Mouse (Mus musculus) gastrocnemius, adult 2 months (tissue): ENCODE measurements around the gene Nup133. TPM values are rescaled to one million over a fixed set of nuclear protein-coding genes. Genes with fewer than 3 reads are reported as not detected.

Source experiments
- DNase-seq: peaks from one replicate; pipeline ENCODE4 v3.0.0; 2022
- H3K27ac ChIP-seq: fragments of 200-600 bp; 2 replicates; pipeline ENCODE4 v1.8.1; 2022; ENCODE audit warnings: mild to moderate bottlenecking
- H3K4me3 ChIP-seq: fragments of 200-600 bp; 2 replicates; pipeline ENCODE4 v1.8.1; 2022; ENCODE audit warnings: mild to moderate bottlenecking, moderate library complexity
- CTCF ChIP-seq: fragments of 200-600 bp; IDR thresholded peaks from 2 replicates; pipeline ENCODE4 v1.8.1; 2022; ENCODE audit warnings: antibody characterized with exemption, mild to moderate bottlenecking, moderate library complexity
- intact Hi-C: fragments of 180-260 bp; cut with DNase I; formaldehyde crosslinking; loops from one replicate; pipeline ENCODE4 v1.15.1; 2025
- long read RNA-seq, 2 experiments: library from polyadenylated mRNA; stranded (forward); transcript quantifications; one replicate each; pipeline ENCODE4 v2.0.0; 2021
- total RNA-seq, 2 experiments: library from RNA; stranded (reverse); gene quantifications; 2 replicates each; pipeline ENCODE4 v1.2.3; 2021

The Nup133 gene
- total RNA-seq = 10 to 100 TPM; 11.6 to 17.8 TPM
- long read RNA-seq, experiment 1, full-length matches to known transcripts = 19 of 36 reads
- long read RNA-seq, experiment 1, partial matches to known transcripts = 12 of 36 reads
- long read RNA-seq, experiment 1, other reads (novel, unspliced or antisense) = 5 of 36 reads
- long read RNA-seq, experiment 2, full-length matches to known transcripts = 16 of 37 reads
- long read RNA-seq, experiment 2, partial matches to known transcripts = 15 of 37 reads
- long read RNA-seq, experiment 2, other reads (novel, unspliced or antisense) = 6 of 37 reads

DNA sequence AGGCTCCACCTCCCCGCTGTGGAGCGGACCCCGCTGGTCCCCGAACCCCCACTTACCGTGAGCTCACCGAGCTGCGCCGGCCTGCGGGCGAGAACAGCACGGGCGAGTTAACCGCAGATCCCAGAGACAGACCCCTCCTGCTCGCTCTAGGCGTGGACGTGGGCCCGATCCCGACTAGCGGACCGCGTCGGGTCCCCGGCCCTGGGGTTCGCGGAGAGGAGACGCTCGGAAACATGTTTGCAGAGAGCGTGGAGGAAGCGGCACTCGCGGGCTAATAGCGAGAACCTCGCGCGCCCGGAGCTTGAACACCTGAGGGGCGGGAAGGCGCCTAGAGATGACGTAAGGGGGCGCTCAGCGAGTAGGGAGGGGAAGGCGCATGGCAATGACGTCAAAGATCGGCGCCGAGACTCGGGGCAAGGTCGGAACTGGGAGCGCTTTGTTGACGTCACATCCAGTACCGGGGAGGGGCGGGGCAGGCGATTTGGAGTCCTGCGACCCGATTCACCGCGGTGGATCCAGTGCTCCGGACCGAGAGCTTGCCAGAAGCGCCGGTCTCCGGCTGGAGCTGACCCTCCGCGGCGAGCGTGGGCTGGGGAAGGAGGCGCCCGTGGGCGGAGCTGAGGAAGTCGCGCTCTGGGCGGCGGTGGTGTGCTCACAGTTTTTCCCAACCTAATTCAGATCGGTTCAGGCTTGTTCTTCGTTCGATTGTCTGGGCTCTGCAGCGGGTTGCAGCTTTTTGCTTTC lies at the start of gene Nup133:
Gene Nup133, minus strand, starts transcription at position 324 of the 744 bp plus-strand sequence.
- H3K27ac ChIP-seq = peak within 1 kb of the TSS; percentile 94
- peak within 1 kb of the TSS; percentile 94 for H3K4me3 ChIP-seq
- DNase-seq = peak; percentile 100
- intact Hi-C loops = no loop called here
- no peak for TF ChIP-seq CTCF

DNA sequence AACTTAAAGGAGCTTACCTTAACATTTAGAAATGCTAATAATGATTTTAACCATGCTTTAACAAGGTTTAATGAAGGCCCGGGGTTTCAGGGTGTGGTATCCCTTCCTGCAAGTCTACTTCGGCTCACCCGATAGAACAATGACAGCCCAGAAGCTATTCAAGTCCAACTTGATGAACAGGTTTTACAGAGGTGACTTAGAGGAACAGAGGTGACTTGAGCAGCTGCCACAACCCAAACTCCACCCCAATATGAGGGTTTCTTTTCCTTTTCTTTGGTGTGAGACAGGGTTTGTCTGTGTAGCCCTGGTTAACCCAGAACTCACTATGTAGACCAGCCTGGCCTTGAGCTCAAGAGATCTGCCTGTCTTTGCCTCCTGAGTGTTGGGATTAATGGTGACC lies 44.9 kb upstream of the Nup133 start:
- H3K27ac ChIP-seq = no peak overlapping the region
- intact Hi-C loops = no loop called here
- no peak for TF ChIP-seq CTCF

DNA sequence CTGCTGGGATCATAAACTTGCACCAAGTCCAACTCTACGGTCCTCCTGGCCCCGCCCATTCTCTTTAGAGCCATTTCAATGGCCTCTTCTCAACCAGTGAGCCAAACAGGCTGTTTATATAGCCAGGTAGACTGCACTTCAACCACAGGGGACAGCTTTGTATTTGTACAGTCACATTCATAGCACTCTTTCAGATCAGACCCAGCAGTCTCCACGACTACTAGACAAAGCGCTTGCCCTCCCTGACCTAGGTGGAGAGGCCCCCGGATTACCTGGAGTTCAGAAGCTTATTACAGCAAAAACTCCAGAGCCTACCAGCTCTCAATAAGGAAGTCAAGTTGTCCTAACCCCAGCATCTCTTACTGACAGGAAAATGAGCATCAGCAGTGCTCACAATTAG lies 44.5 kb upstream of the Nup133 start:
- intact Hi-C loops = no loop called here
- no peak overlapping the region for H3K27ac ChIP-seq
- no peak for TF ChIP-seq CTCF
- H3K4me3 ChIP-seq = no peak overlapping the region
- no peak for DNase-seq

More for the DNA sequence above, 44.9 kb upstream of the Nup133 start:
- H3K4me3 ChIP-seq = no peak overlapping the region
- DNase-seq = no peak

DNA sequence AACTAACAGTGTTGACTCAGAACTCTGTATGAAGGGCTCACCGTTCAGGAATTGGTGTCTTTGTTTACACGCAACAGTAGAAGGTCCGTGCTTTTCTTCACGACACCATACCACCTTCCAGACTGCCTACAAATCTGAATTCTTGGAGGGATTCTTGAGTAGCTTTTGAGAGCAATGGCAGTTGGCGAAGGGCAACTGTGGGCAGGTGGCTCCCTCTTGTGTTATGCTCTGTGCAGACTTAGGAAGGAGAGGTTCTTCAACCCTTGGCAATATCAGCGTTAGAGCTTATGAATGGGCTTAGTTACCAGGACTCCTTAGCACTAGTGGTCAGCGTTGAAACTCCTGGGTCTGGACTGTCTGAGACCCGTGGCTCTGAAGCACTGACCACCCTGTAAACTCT lies 43.5 kb upstream of the Nup133 start:
- DNase-seq = no peak
- Histone ChIP-seq H3K4me3 (no peak overlapping the region), H3K27ac (no peak overlapping the region)
- intact Hi-C loops = no loop called here
- peak; percentile 39; the same call in 1 of the 2 replicates for TF ChIP-seq CTCF

DNA sequence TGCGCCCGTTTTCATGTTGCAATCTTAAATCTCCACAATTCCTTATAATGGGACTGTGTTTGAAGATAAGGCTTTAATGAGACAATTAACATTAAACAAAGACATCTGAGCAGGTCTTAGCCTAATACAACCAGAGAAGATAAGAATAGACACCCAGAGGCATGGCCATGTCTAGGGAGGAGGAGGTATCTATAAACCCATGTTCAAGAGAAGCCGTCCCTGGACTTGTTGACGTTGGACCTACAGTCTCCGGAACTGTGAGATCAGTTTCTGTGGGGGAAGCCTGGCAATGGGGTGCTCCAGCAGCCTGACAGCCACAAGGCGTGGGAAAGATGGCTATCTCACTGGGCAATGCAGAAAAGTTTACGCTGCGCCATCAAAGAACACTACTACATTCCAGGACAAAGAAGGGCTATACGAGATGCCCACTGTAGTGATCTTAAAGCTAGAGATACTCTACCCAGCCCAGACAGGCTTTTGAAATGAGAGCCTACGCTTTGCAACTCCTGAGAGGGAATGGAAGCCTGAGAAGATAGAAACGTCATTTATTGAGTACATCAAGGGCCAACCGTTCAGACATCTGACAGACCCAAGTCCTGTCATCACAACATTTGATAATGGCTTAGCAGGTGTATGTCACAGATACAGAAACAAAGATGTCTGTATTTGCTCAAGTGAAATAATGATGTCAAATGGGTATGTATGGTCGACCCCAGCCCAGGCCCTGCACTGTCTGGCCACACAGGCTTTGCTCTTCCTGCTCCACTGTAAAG lies 41.4 kb upstream of the Nup133 start:
- DNase-seq = no peak
- intact Hi-C loops = no loop called here
- no peak overlapping the region for H3K4me3 ChIP-seq
- no peak for TF ChIP-seq CTCF
- H3K27ac ChIP-seq = no peak overlapping the region

DNA sequence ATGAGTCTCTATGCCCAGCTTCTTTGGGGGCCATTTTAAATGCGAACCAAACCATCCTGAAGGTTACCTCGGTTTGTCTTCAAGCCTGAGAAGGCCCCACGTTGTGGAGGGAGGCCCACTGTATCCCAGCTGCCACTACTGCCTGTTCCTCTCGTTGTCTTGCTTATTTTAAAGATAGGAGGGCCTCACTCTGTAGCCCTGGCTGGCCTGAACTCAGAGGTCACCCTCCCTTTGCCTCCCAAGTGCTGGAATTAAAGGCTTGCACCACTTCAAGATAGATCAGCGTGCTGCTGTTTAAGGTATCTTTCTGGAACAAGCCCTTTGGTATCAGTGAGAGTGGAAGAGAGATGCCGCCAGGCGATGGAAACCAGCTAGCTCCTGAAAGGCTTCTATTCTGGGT lies 40.1 kb upstream of the Nup133 start:
- Histone ChIP-seq H3K27ac (no peak overlapping the region), H3K4me3 (no peak overlapping the region)
- no peak for TF ChIP-seq CTCF
- intact Hi-C loops = no loop called here
- no peak for DNase-seq

DNA sequence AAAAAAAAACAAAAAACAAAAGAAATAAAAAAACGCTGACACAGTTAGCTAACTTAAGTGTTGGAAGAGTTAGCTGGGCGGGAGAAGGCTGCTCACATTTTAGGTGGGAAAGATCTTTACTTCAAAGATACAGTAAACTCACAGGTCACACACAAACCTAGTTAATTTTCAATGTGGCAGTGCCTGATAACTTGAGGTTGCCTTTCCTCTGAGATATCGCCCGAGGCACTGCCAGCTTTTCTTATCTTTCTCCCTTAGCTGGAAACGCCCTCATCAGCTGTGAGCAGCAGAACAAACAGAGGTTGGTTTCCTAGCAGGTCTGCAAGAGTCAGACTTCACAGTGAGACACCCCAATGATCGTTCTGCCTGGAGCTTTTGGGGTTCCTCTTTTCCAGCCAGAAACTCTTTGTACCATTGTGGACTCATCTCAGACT lies 39.6 kb upstream of the Nup133 start:
- Histone ChIP-seq H3K27ac (no peak overlapping the region), H3K4me3 (no peak overlapping the region)
- TF ChIP-seq CTCF = no peak
- intact Hi-C loops = no loop called here
- DNase-seq = no peak

DNA sequence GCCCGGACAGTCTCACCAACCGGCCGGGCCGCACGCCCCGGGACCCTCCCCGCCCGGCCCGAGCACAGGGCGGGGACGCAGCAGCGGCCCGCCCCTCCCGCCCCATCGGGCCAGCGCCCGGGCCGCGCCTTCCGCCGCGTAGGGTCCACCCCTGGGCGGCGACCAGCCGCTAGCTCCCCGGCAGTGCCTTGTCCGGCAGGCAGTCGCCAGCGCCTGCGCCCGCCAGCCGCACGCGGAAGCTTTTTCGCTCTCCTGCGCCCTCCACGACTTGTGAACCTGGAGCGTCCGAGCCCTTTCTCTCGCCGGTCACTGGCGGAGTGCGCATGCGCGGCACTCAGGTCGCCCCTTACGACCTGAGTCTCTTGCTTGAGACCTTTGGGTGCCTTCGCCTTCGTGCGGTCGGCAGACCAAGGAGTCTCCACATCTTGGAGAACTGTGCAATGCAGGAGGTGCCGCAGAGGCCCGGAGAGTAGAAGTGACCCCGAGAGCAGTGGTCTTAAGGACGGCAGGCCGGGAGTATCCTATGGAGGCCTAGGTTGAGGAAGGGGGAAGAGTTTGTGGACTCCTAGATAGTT lies 33.8 kb upstream of the Nup133 start, which contains the start of gene Abcb10:
Gene Abcb10, minus strand, starts transcription at position 297 of the 575 bp plus-strand sequence.
- intact Hi-C loops = loop anchor here (5.0 kb wide), 1 partner anchor 39 kb away; the partner anchor contains the start of genes Taf5l and Urb2
- DNase-seq = peak; percentile 97
- Histone ChIP-seq H3K27ac (peak within 1 kb of the TSS; percentile 99), H3K4me3 (peak within 1 kb of the TSS; percentile 94)
- no peak; the same call in 1 of the 2 replicates for TF ChIP-seq CTCF

DNA sequence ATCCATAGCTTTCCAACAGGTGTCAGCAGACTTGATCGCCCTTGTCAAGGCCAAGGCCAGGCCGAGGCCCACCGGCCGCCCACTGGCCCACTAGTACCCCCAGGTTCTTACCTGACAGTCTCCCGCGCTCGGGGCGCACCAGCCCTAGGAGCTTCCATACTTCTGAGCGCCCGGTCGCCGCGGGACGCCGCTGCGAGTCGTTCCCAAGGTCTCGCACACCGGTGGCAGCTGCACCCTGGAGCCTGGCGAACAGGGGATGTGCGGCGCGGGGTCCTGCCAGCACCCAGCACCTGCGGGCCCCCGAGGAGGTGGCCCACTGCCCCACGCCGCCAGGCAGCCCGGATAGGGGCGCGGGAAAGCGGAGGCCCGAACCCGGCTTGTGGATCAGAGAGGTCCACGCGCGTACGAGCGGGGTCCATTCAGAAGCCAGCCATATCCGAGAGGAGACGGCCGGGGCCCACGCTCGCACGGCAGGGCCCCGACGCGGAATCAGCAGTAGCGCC lies 33.3 kb upstream of the Nup133 start:
- DNase-seq = no peak
- Histone ChIP-seq H3K27ac (peak overlapping the region; percentile 99), H3K4me3 (peak overlapping the region; percentile 94)
- TF ChIP-seq CTCF = no peak
- intact Hi-C loops = loop anchor here (5.0 kb wide), 1 partner anchor 40 kb away; the partner anchor contains the start of genes Taf5l and Urb2

DNA sequence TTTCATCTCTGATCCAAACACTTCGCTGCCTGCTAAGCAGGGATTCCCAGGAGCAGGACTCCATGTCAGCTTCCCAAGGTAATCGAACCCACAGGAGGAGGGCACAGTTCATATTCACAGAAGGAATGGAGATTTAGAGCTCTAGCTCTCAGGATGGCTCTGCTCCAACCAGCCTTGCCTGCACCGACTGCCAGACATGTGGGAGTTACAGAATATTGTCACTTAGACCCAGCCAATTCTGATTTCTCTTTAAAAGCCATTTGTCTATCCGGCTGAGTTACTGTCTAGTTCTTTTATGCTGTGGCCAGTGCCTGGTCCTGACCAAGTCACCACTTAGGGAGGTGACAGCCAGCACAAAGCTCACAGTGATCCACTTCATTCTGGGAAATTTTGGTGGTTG lies 32.6 kb upstream of the Nup133 start:
- Histone ChIP-seq H3K4me3 (peak overlapping the region; percentile 94), H3K27ac (0 out of 2 replicates have a peak overlapping the region, but pooled peaks have one; percentile 2)
- intact Hi-C loops = loop anchor here (5.0 kb wide), 1 partner anchor 41 kb away; the partner anchor contains the start of genes Taf5l and Urb2
- no peak for DNase-seq
- no peak for TF ChIP-seq CTCF

DNA sequence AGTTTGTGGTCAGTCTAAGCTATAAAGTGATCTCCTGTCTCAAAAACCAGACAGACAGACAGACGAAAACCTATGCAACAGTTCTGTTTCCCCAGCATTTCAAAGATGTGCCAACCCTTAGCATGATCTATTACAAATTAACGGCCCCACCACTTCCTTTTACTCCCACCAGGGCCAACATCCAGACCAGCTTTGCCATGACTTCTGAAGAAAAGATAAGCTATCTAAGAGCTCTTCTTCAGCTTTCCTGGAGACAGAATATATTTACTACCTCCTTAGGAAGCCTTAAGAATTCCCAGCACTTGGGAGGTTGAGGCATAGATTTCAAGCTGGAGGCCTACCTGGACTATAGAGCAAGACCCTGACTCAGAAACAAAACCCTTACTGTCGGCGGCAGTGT lies 31.2 kb upstream of the Nup133 start:
- intact Hi-C loops = loop anchor here (5.0 kb wide), 1 partner anchor 42 kb away; the partner anchor contains the start of genes Taf5l and Urb2
- no peak overlapping the region for H3K4me3 ChIP-seq
- TF ChIP-seq CTCF = no peak
- no peak overlapping the region for H3K27ac ChIP-seq
- no peak for DNase-seq

DNA sequence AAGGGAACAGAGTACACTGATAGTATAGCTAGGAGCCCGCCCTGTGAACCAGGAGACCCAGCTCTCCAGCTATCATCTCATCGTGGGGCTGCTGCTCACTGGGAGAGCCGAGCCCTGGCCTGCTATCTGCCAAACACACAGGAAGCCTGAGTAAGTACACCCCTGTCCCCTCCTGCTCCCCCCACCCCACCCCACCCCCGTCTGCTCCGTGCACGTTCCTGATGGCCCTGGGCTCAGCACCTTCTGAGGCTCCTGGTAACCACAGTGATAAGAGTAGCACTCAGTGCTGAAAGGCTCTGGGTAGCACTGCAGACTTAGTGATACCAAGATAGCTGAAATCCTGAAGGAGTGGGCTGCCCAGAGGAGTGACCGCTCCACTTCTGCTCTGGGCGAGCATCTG lies 29.9 kb upstream of the Nup133 start:
- DNase-seq = no peak
- intact Hi-C loops = no loop called here
- TF ChIP-seq CTCF = no peak
- H3K27ac ChIP-seq = no peak overlapping the region
- no peak overlapping the region for H3K4me3 ChIP-seq
